Mouse (Mus musculus) large intestine, adult 2 months (tissue): ENCODE measurements around the gene Cab39l. TPM values are rescaled to one million over a fixed set of nuclear protein-coding genes. Genes with fewer than 3 reads are reported as not detected.
A peak's percentile ranks its signal among the peaks of the same experiment; 100 is the strongest.

Experiments used
- DNase-seq: peaks from one replicate; pipeline ENCODE4 v3.0.0-alpha.2; 2012; ENCODE audit warnings: low read depth, low spot score
- WGBS: fragments of 180-500 bp; shearing (Covaris S2); methylation state at CpG from one replicate; pipeline ENCODE4 v1.1.7; 2018; 5-methylcytosine and 5-hydroxymethylcytosine counted together
- polyA plus RNA-seq: library from polyadenylated mRNA; depleted of rRNA; stranded (reverse); fragments of >200 nt; gene quantifications from 2 replicates; pipeline ENCODE4 v1.2.3, GENCODE M21; 2012

The Cab39l gene
- polyA plus RNA-seq, 1 experiment, result 8.6 TPM

GRCm38 (mm10) chr14:59492376-59492775, 51.6 kb downstream of the Cab39l start:
- DNase-seq, result no peak
- WGBS, result 76% methylated on average over 4 of the region's 4 CpGs

- no peak for DNase-seq
- 95% methylated on average over 5 of the region's 5 CpGs for WGBS
These were observed 57.2 kb downstream of the Cab39l start for GRCm38 (mm10) chr14:59497928-59498327.

GRCm38 (mm10) chr14:59504831-59505230, 64.1 kb downstream of the Cab39l start:
- no peak for DNase-seq
- WGBS, result 95% methylated on average over 8 of the region's 8 CpGs

- no peak for DNase-seq
- 86% methylated on average over 4 of the region's 4 CpGs for WGBS
These were observed 65.4 kb downstream of the Cab39l start for GRCm38 (mm10) chr14:59506139-59506538.

GRCm38 (mm10) chr14:59513922-59514444, 73.2 kb downstream of the Cab39l start:
- no peak for DNase-seq
- WGBS, result 74% methylated on average over 6 of the region's 6 CpGs

GRCm38 (mm10) chr14:59525843-59526242, 85.1 kb downstream of the Cab39l start:
- 82% methylated on average over 5 of the region's 5 CpGs for WGBS

GRCm38 (mm10) chr14:59530801-59531200, 90.0 kb downstream of the Cab39l start:
- WGBS, result 57% methylated on average over 1 of the region's 1 CpGs

More at GRCm38 (mm10) chr14:59525843-59526242, 85.1 kb downstream of the Cab39l start:
- DNase-seq, result no peak

GRCm38 (mm10) chr14:59532986-59533385, 92.2 kb downstream of the Cab39l start:
- WGBS, result 38% methylated on average over 1 of the region's 1 CpGs
- DNase-seq, result peak; percentile 43

More at GRCm38 (mm10) chr14:59530801-59531200, 90.0 kb downstream of the Cab39l start:
- no peak for DNase-seq

GRCm38 (mm10) chr14:59533908-59534307, 93.1 kb downstream of the Cab39l start:
- DNase-seq, result no peak

- no peak for DNase-seq
- WGBS, result 49% methylated on average over 4 of the region's 4 CpGs
These were observed 97.2 kb downstream of the Cab39l start for GRCm38 (mm10) chr14:59537829-59538432.

- WGBS, result 82% methylated on average over 2 of the region's 2 CpGs
- no peak for DNase-seq
These were observed 99.5 kb downstream of the Cab39l start for GRCm38 (mm10) chr14:59540230-59540629.

- DNase-seq, result no peak
- 56% methylated on average over 6 of the region's 6 CpGs for WGBS
These were observed 100.0 kb downstream of the Cab39l start for GRCm38 (mm10) chr14:59540761-59541160.

- 37% methylated on average over 3 of the region's 3 CpGs for WGBS
- no peak for DNase-seq
These were observed 102.5 kb downstream of the Cab39l start for GRCm38 (mm10) chr14:59543158-59543826.

- DNase-seq, result no peak
- 38% methylated on average over 5 of the region's 5 CpGs for WGBS
These were observed 103.2 kb downstream of the Cab39l start for GRCm38 (mm10) chr14:59543956-59544355.

GRCm38 (mm10) chr14:59546162-59546880, 105.5 kb downstream of the Cab39l start:
- DNase-seq, result no peak
- WGBS, result 89% methylated on average over 7 of the region's 7 CpGs

GRCm38 (mm10) chr14:59547530-59547929, 106.8 kb downstream of the Cab39l start:
- no peak for DNase-seq
- 74% methylated on average over 5 of the region's 5 CpGs for WGBS

GRCm38 (mm10) chr14:59548532-59548931, 107.8 kb downstream of the Cab39l start:
- WGBS, result 27% methylated on average over 2 of the region's 2 CpGs
- no peak for DNase-seq

- 72% methylated on average over 6 of the region's 6 CpGs for WGBS
- no peak for DNase-seq
These were observed 108.3 kb downstream of the Cab39l start for GRCm38 (mm10) chr14:59549106-59549505.

- 26% methylated on average over 2 of the region's 2 CpGs for whole genome bisulfite sequencing
- DNase-seq, result peak; percentile 78
These were observed 110.1 kb downstream of the Cab39l start for GRCm38 (mm10) chr14:59550841-59551240.

- 43% methylated on average over 8 of the region's 8 CpGs for WGBS
- no peak for DNase-seq
These were observed 111.2 kb downstream of the Cab39l start for GRCm38 (mm10) chr14:59551956-59552355.
